In the genomic region with DNA sequence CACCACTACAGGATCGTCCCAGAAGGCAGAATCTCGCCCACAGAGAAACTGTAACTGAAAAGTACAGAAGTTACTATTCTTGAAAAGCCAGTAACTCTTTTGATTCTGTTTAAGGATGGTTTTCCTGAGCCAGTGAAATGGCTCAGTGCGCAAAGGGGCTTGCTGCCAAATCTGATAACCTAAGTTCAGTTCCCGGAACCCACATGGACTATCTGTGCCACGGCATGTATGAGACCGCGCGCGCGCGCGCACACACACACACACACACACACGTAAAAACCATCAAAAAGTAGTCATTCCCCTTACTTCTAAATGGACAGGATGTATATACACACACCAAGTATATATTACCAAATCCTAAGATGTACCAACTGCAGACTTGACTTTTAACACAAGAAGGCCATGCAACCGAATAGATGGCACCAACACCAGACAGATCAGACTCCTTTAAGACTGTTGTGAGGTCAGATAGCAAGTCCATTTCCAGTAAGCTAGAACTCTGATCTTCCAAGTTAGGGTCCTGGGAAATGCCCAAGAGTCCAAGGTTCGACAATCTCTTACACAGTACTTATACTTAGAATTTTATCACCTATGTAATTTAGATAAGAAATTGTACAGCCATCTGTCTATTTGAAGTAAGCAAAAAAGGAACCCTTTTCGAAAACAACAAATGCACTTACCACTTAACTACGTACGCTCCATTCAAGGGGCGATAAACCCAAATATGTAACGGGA, we compare ENCODE assay signal across 9 mouse cellular contexts. TPM values are rescaled to one million over a fixed set of nuclear protein-coding genes. Genes with fewer than 3 reads are reported as not detected.
DNase-seq lines count a peak whose midpoint lies in the region; ATAC-seq and TF ChIP-seq lines count a peak whose summit lies in the region.
"Had no signal": no experiment of that assay in that cellular context is flagged by ENCODE, and none has a peak within 500 bp of the region (broad histone marks: within the 10 kb centered on the region; RNA-seq: fewer than 3 reads in every experiment).

No protein-coding gene starts in this region.

- no peak for DNase-seq in heart, postnatal 25 days (ENCODE audit: low spot score)
- DNase-seq in Muller cell, postnatal 12 days (ENCODE audit: inconsistent ontology term): no peak
- no peak for DNase-seq in gastrocnemius, postnatal 36 days
- DNase-seq in gastrocnemius, postnatal 10 days: no peak

- TF ChIP-seq POLR2A in bone marrow macrophage, adult 2 months (IDR thresholded peaks at IDR 0.05; ENCODE audit: borderline replicate concordance, low read depth, low read length): no peak

- H3K36me3 ChIP-seq in heart, embryonic 11.5 days (ENCODE audit: control insufficient read depth, insufficient read depth, low read length): peaks cover 13% of the 10 kb centered on the region; the same call in 1 of the 2 replicates
- H3K36me3 ChIP-seq in hindbrain, embryonic 16.5 days (ENCODE audit: control insufficient read depth, insufficient read depth, low read length): peaks cover 17% of the 10 kb centered on the region
- H3K36me3 ChIP-seq in midbrain, embryonic 12.5 days: peaks cover 34% of the 10 kb centered on the region

- H3K9me3 ChIP-seq in heart, embryonic 11.5 days (replicated peaks; ENCODE audit: control insufficient read depth, low read length): no peaks in the 10 kb centered on the region
- no peaks in the 10 kb centered on the region for H3K9me3 ChIP-seq in hindbrain, embryonic 16.5 days (ENCODE audit: control insufficient read depth, low read length)
- no peaks in the 10 kb centered on the region for H3K9me3 ChIP-seq in midbrain, embryonic 12.5 days

- peak overlapping the region; percentile 94 for H3K4me3 ChIP-seq in heart, embryonic 11.5 days (ENCODE audit: low read depth, low read length)
- peak overlapping the region; percentile 96 for H3K4me3 ChIP-seq in bone marrow macrophage, adult 2 months (ENCODE audit: insufficient read depth, low read length)
- H3K4me3 ChIP-seq in hindbrain, embryonic 16.5 days (ENCODE audit: low read length): peak overlapping the region; percentile 91
- H3K4me3 ChIP-seq in midbrain, embryonic 12.5 days: peak overlapping the region; percentile 84; the same call in 1 of the 2 replicates

- H3K27ac ChIP-seq in heart, embryonic 11.5 days (ENCODE audit: low read depth, low read length): no peak overlapping the region
- no peak overlapping the region for H3K27ac ChIP-seq in bone marrow macrophage, adult 2 months (ENCODE audit: insufficient read depth, low read depth, low read length)
- no peak overlapping the region for H3K27ac ChIP-seq in hindbrain, embryonic 16.5 days (ENCODE audit: low read depth, low read length)
- H3K27ac ChIP-seq in midbrain, embryonic 12.5 days (replicated peaks): no peak overlapping the region

- H3K4me1 ChIP-seq in heart, embryonic 11.5 days (ENCODE audit: control insufficient read depth, insufficient read depth, low read length): peaks cover 8% of the 10 kb centered on the region
- peaks cover 37% of the 10 kb centered on the region for H3K4me1 ChIP-seq in bone marrow macrophage, adult 2 months (ENCODE audit: control insufficient read depth, insufficient read depth, low read length)
- H3K4me1 ChIP-seq in hindbrain, embryonic 16.5 days (ENCODE audit: control insufficient read depth, insufficient read depth, low read depth, low read length): peaks cover 11% of the 10 kb centered on the region
- peaks cover 12% of the 10 kb centered on the region for H3K4me1 ChIP-seq in midbrain, embryonic 12.5 days

- peak overlapping the region; percentile 90 for H3K9ac ChIP-seq in heart, embryonic 11.5 days (ENCODE audit: low read depth, low read length)
- H3K9ac ChIP-seq in hindbrain, embryonic 16.5 days (ENCODE audit: low read depth, low read length): no peak overlapping the region
- peak overlapping the region; percentile 84; the same call in 1 of the 2 replicates for H3K9ac ChIP-seq in midbrain, embryonic 12.5 days (replicated peaks)

- H3K4me2 ChIP-seq in heart, embryonic 11.5 days: peak overlapping the region; percentile 74
- H3K4me2 ChIP-seq in hindbrain, embryonic 16.5 days (ENCODE audit: low read length): peak overlapping the region; percentile 84
- H3K4me2 ChIP-seq in midbrain, embryonic 12.5 days (replicated peaks): peak overlapping the region; percentile 70

- ATAC-seq in heart, embryonic 11.5 days (replicated peaks; ENCODE audit: insufficient number of reproducible peaks, low FRiP score, low TSS enrichment): no peak
- ATAC-seq in hindbrain, embryonic 16.5 days: no peak
- ATAC-seq in midbrain, embryonic 12.5 days (ENCODE audit: low FRiP score, low read depth): no peak

- H3K27me3 ChIP-seq in heart, embryonic 11.5 days (ENCODE audit: control insufficient read depth, insufficient read depth, low read length): no peaks in the 10 kb centered on the region
- no peaks in the 10 kb centered on the region for H3K27me3 ChIP-seq in hindbrain, embryonic 16.5 days (replicated peaks; ENCODE audit: control insufficient read depth, insufficient read depth, low read length)
- no peaks in the 10 kb centered on the region for H3K27me3 ChIP-seq in midbrain, embryonic 12.5 days
- H3K27me3 ChIP-seq: Patski had no signal

- TF ChIP-seq CTCF in bone marrow macrophage, adult 2 months (IDR thresholded peaks at IDR 0.05; ENCODE audit: low read depth, low read length): no peak

- intact Hi-C loops in heart, postnatal 25 days (cut with DNase I): loop anchor here (5.0 kb wide), 1 partner anchor 42 kb away; a partner anchor contains a TSS
- intact Hi-C loops in gastrocnemius, postnatal 36 days (cut with DNase I): loop anchor here (5.0 kb wide), 1 partner anchor 37 kb away; no protein-coding TSS in a partner anchor

- WGBS in heart, embryonic 11.5 days (ENCODE audit: insufficient replicate concordance): 78% methylated on average over 20 of the region's 20 CpGs
- 87% methylated on average over 20 of the region's 20 CpGs for whole genome bisulfite sequencing in hindbrain, embryonic 16.5 days
- WGBS in midbrain, embryonic 12.5 days: 92% methylated on average over 20 of the region's 20 CpGs

RNA-seq across cellular contexts. Expression of a gene that starts 1.4 kb away (rescaled TPM):
- 22.7 and 27.4 TPM in 2 replicates for polyA plus RNA-seq in heart, embryonic 11.5 days (2014; fragmentation: Nextera tagmentation; extraction: Ambion mirVana)
- 10 to 100 TPM; 16.7 to 20.4 TPM for total RNA-seq in heart, postnatal 25 days (2021)
- 102 and 107 TPM in 2 replicates for polyA plus RNA-seq in bone marrow macrophage, adult 2 months (2012; ENCODE audit: insufficient read depth, insufficient read length, missing spikeins)
- polyA plus RNA-seq in hindbrain, embryonic 16.5 days (2015; fragmentation: Nextera tagmentation; extraction: Ambion mirVana): 29.8 and 31.9 TPM in 2 replicates
- 37.4 and 38.6 TPM in 2 replicates for polyA plus RNA-seq in midbrain, embryonic 12.5 days (2016; fragmentation: Nextera tagmentation; extraction: Ambion mirVana)
- total RNA-seq in gastrocnemius, postnatal 36 days (2021): 10 to 100 TPM in 1 of 2 experiments, 1 to 10 TPM in 1; 9.8 to 11.9 TPM
- total RNA-seq in gastrocnemius, postnatal 10 days (2021): 10 to 100 TPM; 14.6 to 20.7 TPM

RNA-seq across cellular contexts. Expression of a gene that starts 40.9 kb away (rescaled TPM):
- 35.3 and 44.8 TPM in 2 replicates for polyA plus RNA-seq in heart, embryonic 11.5 days (2014; fragmentation: Nextera tagmentation; extraction: Ambion mirVana)
- total RNA-seq in heart, postnatal 25 days (2021): 10 to 100 TPM; 24.3 to 24.7 TPM
- 54.0 and 62.2 TPM in 2 replicates for polyA plus RNA-seq in bone marrow macrophage, adult 2 months (2012; ENCODE audit: insufficient read depth, insufficient read length, missing spikeins)
- 29.7 and 32.2 TPM in 2 replicates for polyA plus RNA-seq in hindbrain, embryonic 16.5 days (2015; fragmentation: Nextera tagmentation; extraction: Ambion mirVana)
- 48.6 and 52.3 TPM in 2 replicates for polyA plus RNA-seq in midbrain, embryonic 12.5 days (2016; fragmentation: Nextera tagmentation; extraction: Ambion mirVana)
- total RNA-seq in gastrocnemius, postnatal 36 days (2021): 10 to 100 TPM; 19.1 to 19.3 TPM
- 10 to 100 TPM; 29.4 to 38.0 TPM for total RNA-seq in gastrocnemius, postnatal 10 days (2021)

RNA-seq across cellular contexts. Expression of a gene that starts 56.2 kb away (rescaled TPM):
- polyA plus RNA-seq in heart, embryonic 11.5 days (2014; fragmentation: Nextera tagmentation; extraction: Ambion mirVana): not detected in 2 replicates
- not detected for total RNA-seq in heart, postnatal 25 days (2021)
- not detected in 2 replicates for polyA plus RNA-seq in bone marrow macrophage, adult 2 months (2012; ENCODE audit: insufficient read depth, insufficient read length, missing spikeins)
- 0.13 and 0.24 TPM in 2 replicates for polyA plus RNA-seq in hindbrain, embryonic 16.5 days (2015; fragmentation: Nextera tagmentation; extraction: Ambion mirVana)
- polyA plus RNA-seq in midbrain, embryonic 12.5 days (2016; fragmentation: Nextera tagmentation; extraction: Ambion mirVana): 0.12 TPM in 1 of 2 replicates, not detected in the other
- total RNA-seq in gastrocnemius, postnatal 36 days (2021): not detected
- total RNA-seq in gastrocnemius, postnatal 10 days (2021): not detected
- polyA plus RNA-seq: Patski had no signal
